Mouse (Mus musculus) lung, adult 2 months (tissue): ENCODE data around the gene Anks1b.

ENCODE experiments used
- CTCF ChIP-seq: fragments of 200-500 bp; IDR thresholded peaks from 2 replicates; pipeline ENCODE4 v1.5.1; 2011; ENCODE audit warnings: mild to moderate bottlenecking, low read length, control low read depth; ENCODE audit not compliant: insufficient read depth
- POLR2A ChIP-seq: fragments of 200-500 bp; IDR thresholded peaks from 2 replicates; pipeline ENCODE4 v1.6.1; 2011; ENCODE audit warnings: low read depth, mild to moderate bottlenecking, control low read depth, low read length, borderline replicate concordance; ENCODE audit errors: extremely low read depth

- TF ChIP-seq CTCF, result no peak
- no peak for TF ChIP-seq POLR2A
These were observed 1050.2 kb downstream of the Anks1b start for GRCm38 (mm10) chr10:90923476-90923875.
